Mouse (Mus musculus) brain, embryonic 14.5 days (tissue): ENCODE measurements around the gene Dhps.

Experiments used
- CTCF ChIP-seq: fragments of 200-500 bp; IDR thresholded peaks from 2 replicates; pipeline ENCODE4 v1.5.1; 2012; ENCODE audit warnings: inconsistent platforms, mild to moderate bottlenecking, moderate library complexity, borderline replicate concordance; ENCODE audit not compliant: insufficient read depth, insufficient read length; ENCODE audit errors: extremely low read depth
- POLR2A ChIP-seq: fragments of 200-500 bp; IDR thresholded peaks from 2 replicates; pipeline ENCODE4 v1.6.1; 2012; ENCODE audit warnings: mild to moderate bottlenecking, inconsistent platforms, borderline replicate concordance; ENCODE audit not compliant: poor library complexity, insufficient read depth, insufficient read length, severe bottlenecking; ENCODE audit errors: extremely low read depth

GRCm38 (mm10) chr8:85090856-85091255 is 19.3 kb downstream of the Dhps start:
- TF ChIP-seq CTCF, result no peak
- no peak for TF ChIP-seq POLR2A
